Mouse (Mus musculus) kidney, postnatal 25 days (tissue): ENCODE data around the gene Vmn1r25.
"Not testable (repeated sequence)": the region's sequence is repeated elsewhere in the genome, so short reads cannot be mapped to it uniquely, and the experiment has no call there.

Experiments
- DNase-seq, 2 experiments: peaks; one replicate each; pipeline ENCODE4 v3.0.0; 2021; ENCODE audit warnings: mixed read lengths in 2 of 2

The Vmn1r25 gene

GRCm38 (mm10) chr6:57980710-57981109 is at the start of gene Vmn1r25:
Gene Vmn1r25, minus strand, starts transcription at chr6:57980810.
- DNase-seq: no peak

GRCm38 (mm10) chr6:58017478-58017877 is 36.9 kb upstream of the Vmn1r25 start:
- peak in 1 of 2 experiments; percentile 36 for DNase-seq

GRCm38 (mm10) chr6:58015059-58015458 is 34.4 kb upstream of the Vmn1r25 start, which contains the start of gene Vmn1r26:
Gene Vmn1r26, minus strand, starts transcription at chr6:58015159.
- no peak for DNase-seq

DNA sequence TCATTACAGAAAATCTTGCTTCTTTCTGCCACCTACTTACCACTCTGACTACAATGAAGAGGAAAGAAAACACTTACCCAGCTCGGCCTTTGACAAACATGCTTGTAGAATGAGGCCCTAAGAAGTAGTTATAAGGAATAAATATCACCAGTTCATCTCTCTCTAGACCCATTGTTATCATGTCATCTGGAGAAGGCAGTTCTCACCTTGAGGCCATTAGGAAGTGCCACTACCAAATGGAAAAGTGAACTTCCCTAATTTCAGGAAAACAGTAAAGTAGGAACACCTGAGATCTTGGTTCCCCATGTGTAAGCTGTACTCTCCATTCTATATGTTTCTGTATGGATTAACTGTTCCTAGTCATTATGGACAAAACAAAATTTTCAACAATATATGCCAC is 19.2 kb downstream of the Vmn1r25 start, which contains the start of gene Vmn1r24:
Gene Vmn1r24, minus strand, starts transcription at position 101 of the 400 bp plus-strand sequence.
- not testable (repeated sequence) for DNase-seq
